Mouse (Mus musculus) c-Kit-positive CD71-positive TER-119-negative erythroid progenitor cells, embryonic 14.5 days (primary cell): Measurements from ENCODE around the gene Clec2e.
"Not testable (repeated sequence)": the region's sequence is repeated elsewhere in the genome, so short reads cannot be mapped to it uniquely, and the experiment has no call there.

Experiments used
- DNase-seq: peaks from one replicate; pipeline ENCODE4 v3.0.0-alpha.2; 2013; ENCODE audit warnings: low read depth

Clec2e gene

GRCm38 (mm10) chr6:129100794-129101193 lies at the start of gene Clec2e:
Gene Clec2e, minus strand, starts transcription at chr6:129100913.
- DNase-seq, result not testable (repeated sequence)

DNA sequence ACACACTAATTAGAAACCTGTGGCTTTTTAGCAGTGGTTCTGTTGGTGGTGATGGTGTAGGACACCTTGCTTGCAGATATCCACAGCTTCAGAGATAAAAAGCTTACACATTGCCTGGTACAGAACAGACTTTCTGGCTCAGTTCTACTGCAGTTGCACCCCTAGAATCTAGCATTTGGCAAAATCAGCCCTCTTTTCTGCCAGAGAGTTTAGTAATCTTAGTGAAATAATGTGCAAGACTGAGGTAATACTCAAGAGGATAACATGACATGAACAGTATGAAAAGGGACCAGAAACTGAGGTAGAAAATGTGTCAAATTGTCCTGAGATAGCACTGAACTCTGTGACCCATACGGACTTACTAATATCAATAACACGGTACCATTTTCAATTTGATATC lies 46.1 kb upstream of the Clec2e start:
- DNase-seq, result no peak

- no peak for DNase-seq
Measured at GRCm38 (mm10) chr6:129132604-129133341, 32.1 kb upstream of the Clec2e start.

DNA sequence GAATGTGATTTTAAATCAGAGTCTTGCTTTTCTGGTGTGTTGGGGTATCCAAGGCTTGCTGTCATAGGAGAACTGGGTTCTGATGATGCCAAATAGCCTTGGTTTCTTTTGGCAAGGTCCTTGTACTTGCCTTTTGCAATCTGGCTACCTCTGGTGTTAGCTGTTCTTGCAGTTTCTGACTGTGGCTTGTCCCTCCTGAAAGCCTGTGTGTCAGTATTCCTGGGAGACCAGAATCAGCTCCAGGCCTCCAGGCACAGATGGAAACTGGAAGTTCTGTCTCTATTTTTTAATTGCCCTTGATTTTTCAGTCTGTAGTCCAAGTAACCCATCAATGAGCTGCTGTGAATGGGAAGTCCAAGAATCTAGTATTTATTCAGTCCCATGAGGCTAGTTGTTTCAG lies 26.1 kb upstream of the Clec2e start:
- no peak for DNase-seq

DNA sequence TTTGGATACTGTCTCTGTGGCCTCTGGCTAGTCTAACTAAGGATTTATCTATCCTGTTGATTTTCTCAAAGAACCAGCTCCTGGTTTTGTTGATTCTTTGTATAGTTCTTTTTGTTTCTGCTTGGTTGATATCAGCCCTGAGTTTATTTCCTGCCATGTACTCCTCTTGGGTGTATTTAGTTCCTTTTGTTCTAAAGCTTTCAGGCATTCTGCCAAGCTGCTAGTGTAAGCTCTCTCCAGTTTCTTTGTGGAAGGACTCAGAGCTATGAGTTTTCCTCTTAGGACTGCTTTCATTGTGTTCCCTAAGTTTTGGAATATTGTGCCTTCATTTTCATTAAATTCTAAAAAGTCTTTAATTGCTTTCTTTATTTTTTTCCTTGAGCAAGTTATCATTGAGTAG lies 23.8 kb upstream of the Clec2e start:
- not testable (repeated sequence) for DNase-seq

GRCm38 (mm10) chr6:129116223-129116622 lies 15.5 kb upstream of the Clec2e start:
- no peak for DNase-seq

DNA sequence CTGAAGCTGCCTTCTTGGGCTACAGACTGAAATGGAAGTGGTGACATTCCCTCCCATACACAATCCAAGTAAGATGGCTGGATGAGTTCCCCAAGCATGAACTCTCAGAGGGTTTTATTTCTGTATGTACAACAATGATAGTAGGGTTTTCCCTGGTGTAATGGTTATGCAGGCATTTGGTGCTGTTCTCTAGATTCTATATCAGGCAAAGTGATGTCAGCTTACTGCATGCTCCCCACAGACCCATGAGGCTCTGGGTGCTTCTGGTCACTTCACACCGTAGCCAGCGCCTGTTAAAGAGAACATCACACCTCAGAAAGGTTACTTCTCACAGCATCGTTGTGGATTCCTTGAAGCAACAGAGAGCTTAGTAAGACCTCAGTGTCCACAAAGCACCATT lies 13.5 kb upstream of the Clec2e start:
- not testable (repeated sequence) for DNase-seq

DNA sequence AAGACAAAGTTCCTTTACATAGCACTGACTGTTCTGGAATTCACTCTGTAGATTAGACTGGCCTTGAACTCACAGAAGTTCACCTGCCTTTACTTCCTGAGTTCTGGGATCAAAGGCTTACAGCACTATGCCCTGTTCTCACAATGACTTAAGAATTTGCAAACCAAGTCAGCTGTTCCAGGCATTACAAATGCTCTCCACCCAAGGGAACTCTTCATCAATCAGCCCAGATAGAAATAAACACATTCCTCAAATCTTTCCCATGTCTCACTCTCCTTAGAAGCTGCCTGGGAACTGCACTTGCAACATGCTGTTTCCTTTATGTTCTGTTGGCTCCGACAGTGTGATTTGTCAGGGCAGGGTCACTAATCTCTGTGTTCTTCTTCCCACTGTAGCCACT lies 13.1 kb upstream of the Clec2e start:
- no peak for DNase-seq

DNA sequence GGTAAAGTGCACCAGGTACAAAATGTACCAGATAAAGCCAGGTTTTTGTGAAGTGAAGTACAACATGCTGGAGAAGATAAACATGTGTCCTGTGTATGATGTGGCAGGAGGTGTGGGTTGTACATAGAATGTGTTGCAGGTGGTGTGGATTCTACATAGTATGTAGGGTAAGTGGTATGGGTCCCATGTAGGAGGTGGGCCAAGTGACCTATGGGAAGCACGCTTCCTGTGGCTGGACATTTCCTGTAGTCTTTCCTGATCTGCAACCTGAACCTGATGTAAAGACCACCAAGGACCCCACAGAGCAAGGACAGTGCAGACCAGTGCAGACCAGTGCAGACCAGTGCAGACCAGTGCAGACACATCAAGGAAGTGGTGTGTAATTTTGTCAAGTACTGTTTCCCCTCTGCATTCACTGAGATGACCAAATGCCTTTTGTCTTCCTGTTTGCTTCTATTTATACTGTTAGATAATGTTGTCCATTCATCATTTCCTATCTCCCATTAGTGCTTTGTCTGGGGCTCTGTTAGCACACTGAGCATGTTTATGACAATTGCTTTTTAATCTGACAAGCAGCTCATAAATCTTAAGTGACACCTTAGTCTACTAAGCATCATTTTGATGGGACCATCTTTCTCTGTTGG lies 12.4 kb upstream of the Clec2e start:
- no peak for DNase-seq

DNA sequence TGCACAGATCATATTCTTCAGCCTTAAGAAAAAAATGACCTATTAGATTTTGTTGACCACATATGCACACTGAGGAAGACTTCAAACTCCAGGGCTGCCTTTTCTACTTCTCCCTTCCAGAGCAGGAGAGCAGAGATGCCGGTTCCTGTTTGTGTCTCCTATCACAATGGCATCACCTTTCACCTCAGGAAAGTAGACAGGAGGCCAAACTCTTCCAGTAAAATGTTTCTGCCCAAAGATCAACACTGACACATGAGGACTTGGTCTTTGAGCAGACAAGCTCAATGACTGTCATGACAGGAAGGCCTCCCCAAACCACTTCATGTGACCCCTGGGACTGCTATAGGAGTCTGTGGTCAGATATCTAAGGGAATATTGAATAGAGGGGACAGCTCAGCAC lies 11.8 kb upstream of the Clec2e start:
- DNase-seq, result no peak

DNA sequence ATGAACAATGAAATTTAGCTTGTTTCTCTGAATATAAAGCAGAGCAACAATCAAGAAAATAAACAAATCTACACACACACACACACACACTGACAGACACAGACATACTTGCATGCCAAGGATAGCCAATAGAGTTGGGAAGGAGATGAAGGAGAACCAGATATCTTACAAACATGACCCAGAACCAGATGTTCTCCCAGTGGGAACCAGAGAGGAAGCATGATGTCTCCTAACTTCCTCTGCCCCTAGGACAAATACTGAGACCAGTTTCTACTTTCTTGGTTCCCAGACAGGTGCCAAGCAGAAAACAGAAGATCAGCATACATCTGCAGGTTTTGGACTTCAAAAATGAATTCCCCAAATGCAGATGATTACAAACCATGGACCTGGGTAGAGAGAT lies 7.2 kb upstream of the Clec2e start:
- no peak for DNase-seq

DNA sequence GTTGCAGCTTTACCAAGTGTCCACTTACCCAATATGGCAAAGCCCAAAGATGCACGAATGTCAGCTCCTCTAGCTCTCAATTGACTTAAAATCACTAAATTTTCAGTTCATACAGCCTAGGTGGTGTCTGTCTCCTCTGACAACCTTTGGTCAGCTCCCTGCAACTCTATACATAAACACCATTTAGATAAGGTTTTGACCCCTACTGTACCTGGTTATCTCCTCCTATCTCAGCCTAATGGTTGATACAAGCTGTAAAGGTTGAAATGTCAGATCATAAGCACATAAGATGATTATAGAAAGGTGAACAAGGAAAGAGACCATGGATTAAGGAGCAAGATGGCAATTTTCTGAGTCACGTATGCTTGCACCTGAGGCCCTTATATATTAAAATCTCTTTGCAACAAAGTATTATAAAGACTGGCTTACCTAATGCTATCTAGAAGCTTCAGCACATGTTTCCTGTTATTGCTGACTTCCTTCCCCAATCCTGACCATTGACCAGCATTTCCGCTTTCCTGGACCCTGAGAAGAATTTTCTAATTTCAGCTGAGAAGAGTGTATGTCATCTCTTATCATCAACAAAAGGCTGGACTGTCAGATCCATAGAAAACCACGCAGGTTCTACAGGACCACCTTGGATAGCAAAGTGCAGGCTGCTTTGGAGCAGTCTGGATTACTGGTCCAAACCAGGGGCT lies 2.3 kb upstream of the Clec2e start:
- no peak for DNase-seq

GRCm38 (mm10) chr6:129101604-129102003 lies 891 bp upstream of the Clec2e start:
- no peak for DNase-seq

DNA sequence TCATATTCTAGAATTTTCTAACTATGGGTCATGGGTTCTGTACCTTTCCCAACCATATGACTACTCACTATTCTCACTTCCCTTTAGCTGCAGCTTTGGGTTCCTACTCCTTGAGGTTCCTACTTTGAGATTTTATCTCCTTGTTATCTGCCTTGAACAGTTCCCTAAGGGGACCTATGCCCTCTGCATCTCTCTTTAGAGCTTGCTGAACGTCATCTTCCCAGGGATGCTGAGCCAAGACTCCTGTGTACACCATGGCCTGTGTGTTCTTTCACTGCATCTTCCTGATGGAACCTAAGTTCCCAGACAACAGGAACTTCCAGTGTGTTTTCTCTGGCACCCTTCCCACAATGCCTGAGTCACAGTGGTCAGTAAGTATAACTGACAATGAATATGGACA lies 2.8 kb downstream of the Clec2e start:
- no peak for DNase-seq

DNA sequence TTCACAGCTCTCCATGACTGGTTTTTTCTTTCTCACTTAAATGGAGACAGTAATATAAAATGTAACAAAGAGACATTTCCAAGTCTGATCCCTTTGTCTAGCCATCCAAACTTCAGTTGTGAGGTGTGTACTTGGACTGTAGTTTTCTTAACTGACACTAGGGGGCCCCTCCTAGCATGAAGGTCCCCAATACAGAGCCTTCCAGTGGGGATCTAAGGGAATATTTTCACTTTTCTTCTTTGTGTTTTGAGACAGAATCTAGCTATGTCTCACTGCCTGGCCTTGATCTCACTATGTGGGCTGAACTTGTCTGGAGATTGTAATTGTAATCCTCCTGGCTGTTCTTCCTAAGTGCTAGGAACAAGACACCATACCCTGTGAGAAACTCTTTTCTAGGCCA lies 5.5 kb downstream of the Clec2e start:
- DNase-seq, result no peak

- DNase-seq, result not testable (repeated sequence)
Measured at GRCm38 (mm10) chr6:129088596-129088995, 12.1 kb downstream of the Clec2e start.

DNA sequence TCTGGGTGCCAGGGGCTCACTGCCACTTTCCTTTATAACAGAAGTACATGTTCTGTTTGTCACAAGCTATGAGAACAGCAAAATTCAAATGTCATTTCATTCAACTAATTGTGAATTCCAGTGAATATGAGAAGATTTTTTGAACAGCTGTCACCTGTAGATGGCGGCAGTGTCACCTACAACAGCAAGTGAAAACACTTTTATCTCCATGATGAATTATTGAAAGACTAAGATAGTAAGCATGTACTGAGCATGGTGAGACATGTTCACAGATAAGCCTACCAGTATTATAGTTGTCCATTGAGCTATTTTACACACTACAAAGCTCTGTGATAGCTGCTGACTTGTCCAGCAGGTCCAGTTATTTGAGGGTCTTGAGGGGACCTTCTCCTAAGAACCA lies 12.6 kb downstream of the Clec2e start:
- peak; percentile 47 for DNase-seq

DNA sequence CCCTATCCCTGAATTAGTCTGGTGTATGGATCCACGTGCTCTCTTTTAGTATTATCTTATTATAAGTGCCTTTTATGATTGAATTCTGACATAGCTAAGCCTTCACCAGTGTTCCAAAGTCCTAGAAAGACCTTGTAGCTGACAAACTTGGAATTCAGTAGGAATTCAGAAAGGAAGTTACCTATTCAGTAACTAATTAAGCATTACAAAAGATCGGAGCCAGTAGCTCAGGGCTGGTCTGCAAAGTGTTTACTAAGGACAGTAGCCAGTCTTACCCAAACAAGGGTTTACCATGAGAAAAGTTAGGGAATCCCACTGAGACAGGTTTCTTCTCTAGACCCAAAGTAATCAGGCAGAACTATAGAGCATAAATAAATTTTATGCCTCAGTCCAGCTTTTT lies 14.7 kb downstream of the Clec2e start:
- DNase-seq, result not testable (repeated sequence)

GRCm38 (mm10) chr6:129085098-129085497 lies 15.6 kb downstream of the Clec2e start:
- DNase-seq, result no peak

DNA sequence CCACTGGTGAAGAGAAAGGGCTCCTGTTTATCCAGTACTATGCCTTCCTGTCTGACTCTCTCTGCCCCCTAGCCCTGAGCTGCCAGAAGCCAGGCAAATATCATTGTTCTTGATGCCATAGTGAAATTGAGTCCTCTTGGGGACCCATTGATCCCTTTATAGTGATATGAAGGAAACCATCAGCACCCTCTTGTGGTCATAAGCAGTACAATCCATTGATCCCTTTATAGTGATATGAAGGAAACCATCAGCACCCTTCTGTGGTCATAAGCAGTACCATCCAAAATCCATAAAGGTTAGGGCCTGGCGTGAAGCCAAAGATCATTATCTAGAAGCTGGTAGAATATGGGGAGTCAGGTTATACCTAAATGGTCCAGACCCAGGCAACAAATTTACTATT lies 33.7 kb downstream of the Clec2e start:
- DNase-seq, result peak; percentile 46

DNA sequence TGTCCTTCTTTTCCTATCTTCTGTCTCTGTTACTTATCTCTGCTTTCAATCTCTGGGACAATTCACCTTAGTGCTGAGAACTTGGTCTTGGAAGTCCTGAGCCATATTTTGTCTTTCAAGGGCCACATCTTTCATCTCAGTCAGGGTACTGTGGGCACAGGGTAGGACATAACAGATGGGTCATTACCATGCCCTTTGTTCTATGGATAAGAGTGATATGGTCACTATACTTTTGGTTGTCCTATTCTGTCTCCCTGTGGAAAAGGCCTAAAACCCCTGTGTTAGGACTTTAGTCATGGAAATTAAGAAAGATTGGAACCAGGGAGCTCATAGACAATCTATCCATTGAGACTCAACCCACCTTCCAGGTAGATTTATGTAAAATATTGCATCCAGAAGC lies 34.2 kb downstream of the Clec2e start:
- DNase-seq, result no peak

GRCm38 (mm10) chr6:129065857-129066256 lies 34.9 kb downstream of the Clec2e start:
- DNase-seq, result no peak

DNA sequence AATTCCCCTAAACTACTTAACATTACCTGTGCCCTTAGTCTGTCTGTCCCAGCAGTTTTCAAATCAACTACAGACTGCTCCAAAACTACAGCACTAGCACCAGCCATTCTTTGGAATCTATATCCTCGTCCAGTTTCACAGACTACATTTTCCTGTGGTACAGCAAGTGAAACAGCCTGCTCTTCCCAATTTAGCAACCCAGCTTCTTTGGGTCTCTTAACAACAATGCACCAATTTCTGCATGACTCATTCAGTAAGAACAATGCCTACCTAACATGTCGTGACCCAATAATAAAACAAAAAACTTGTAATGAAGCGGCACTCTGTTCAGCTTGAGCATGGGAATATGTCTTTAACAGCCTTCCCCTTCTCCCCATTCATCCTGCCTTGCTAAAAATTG lies 35.3 kb downstream of the Clec2e start:
- DNase-seq, result no peak
